Mouse (Mus musculus): Measurements from ENCODE around the gene Ubac1.

Gene Ubac1

DNA sequence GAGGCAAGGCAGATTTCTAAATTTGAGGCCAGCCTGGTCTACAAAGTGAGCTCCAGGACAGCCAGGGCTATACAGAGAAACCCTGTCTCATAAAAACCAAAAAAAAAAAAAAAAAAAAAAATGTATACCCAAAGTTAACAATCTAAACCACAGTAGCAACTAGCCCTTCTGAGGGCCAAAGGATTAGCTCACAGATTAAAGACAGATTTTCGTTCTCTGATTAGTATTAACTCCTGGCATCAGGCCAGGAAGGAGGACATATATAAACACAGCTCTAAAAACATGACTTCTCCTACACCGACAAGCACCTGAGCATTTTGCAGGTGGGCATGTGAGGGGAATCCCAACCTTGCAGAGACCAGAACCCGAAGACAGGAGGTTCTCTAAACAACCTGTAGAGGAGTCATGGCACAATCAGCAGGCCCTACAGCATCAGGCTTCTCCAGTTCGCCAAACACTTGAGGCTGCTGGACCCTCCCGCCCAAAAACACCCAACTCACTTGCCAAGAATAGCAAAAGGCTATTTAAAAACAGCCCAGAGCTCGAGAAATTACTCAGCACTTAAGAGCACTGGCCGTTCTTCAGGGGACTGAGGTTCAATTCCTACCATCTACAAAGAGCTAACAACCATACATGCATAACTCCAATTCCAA is 43.8 kb downstream of the Ubac1 start:
- no peak for DNase-seq (ENCODE audit: extremely low spot score, low read depth, low spot score)

DNA sequence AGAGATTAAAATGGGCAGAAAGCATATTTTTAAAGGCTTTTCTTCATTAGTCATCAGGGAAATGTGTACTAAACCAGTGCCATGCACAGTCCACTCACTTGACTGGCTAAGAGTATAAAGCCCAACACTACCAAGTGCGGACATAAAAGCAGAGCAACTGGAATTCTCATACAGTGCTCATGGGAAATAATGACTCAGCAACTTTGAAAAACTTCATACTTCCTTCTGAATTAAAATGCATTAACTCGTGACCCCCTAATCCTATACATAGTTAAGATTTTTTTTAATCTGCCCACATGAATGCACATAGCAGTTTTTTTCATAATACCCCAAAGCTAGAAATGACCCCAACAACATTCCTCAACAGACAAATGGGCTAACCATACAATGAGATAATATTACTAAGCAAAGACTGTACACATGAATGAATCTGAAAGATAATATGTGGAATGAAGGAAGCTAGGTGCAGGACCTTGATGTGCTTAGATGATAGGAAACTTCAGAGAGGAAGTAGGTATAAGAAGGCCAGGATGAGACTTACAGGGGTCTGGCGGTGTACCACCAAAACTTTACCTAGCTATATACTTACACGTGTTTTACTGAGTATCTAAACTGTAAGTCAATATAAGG is 46.3 kb downstream of the Ubac1 start:
- no peak for DNase-seq (ENCODE audit: extremely low spot score, low read depth, low spot score)

DNA sequence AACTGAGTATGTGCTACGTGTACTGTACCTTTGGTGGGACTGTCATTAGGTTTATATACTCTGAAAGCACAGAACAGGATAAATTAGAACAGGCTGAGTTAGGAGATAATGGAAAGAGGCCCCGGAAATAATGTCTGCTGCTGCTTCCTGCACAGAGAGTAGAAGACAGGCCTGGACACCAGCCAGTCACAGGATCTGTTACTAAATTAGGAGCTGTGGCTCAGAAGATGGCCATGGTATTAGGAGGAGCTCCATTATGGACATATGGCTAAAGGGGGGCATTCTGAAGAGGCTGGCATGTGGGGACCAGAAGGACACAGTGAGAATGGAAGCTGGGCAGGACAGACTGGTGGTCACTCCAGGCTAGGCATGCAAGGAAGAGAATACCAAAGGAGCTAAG is 51.1 kb downstream of the Ubac1 start:
- DNase-seq (ENCODE audit: extremely low spot score, low read depth, low spot score), result no peak

DNA sequence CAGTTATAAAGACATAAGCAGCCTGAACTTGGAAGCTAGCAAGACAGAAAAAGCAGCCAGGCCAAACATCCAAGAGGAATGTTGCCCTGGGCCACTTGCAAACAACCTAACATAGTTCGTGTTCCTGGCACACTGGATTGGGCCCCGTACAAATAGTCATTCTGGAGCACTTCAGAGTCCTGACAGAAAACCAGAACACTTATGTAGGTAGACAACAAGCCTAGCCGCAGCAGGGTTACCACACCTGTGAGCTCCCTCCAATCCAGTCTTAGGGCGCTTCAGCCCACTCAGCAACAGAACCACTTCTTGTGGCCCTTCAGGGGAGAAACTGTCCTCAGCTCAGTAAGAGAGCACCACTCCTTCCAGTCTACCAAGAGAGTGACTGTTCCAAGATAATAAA is 52.2 kb downstream of the Ubac1 start:
- no peak for DNase-seq (ENCODE audit: extremely low spot score, low read depth, low spot score)

DNA sequence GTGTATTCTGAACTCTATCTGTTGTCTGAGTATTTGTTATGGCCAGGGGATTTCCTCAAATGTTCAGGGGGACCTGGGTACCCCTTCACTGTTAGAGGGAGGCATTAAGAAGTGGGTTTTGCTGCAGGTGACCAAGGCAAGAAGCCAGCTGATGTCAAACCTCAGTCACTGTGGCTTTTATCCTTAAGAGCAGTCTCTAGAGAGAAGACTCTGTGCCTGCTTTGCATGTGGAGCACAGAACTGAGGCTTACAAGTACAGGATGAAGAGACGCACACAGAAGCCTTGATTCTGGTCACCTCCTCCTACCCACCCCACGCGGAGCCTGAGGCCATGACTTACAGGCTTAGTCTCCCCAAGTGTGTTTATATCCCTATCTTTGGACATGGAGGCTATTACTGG is 72.3 kb downstream of the Ubac1 start:
- no peak for DNase-seq (ENCODE audit: extremely low spot score, low read depth, low spot score)

Data from hindlimb bud, embryonic 11.5 days (tissue).